Mouse (Mus musculus) kidney, embryonic 16.5 days (tissue): ENCODE results near the gene Kcnn3. TPM values are rescaled to one million over a fixed set of nuclear protein-coding genes. Genes with fewer than 3 reads are reported as not detected.

ENCODE experiments used
- ATAC-seq: fragments of 200-750 bp; cut with Nextera tagmentation; 2 replicates; pipeline ENCODE4 v1.8.0; 2017; ENCODE audit warnings: moderate TSS enrichment; ENCODE audit not compliant: low FRiP score, low TSS enrichment
- H3K27ac ChIP-seq: fragments of 300-500 bp; sonication (generic); 2 replicates; pipeline ENCODE4 v1.5.1; 2014; ENCODE audit warnings: low read length
- H3K27me3 ChIP-seq: fragments of 300-500 bp; sonication (generic); 2 replicates; pipeline ENCODE4 v1.6.1; 2014; ENCODE audit warnings: low read length, control low read depth, mixed read lengths; ENCODE audit not compliant: insufficient read depth
- H3K36me3 ChIP-seq: fragments of 300-500 bp; sonication (generic); 2 replicates; pipeline ENCODE4 v1.6.1; 2014; ENCODE audit warnings: low read length, control low read depth, mixed read lengths; ENCODE audit not compliant: insufficient read depth
- H3K4me1 ChIP-seq: fragments of 300-500 bp; sonication (generic); 2 replicates; pipeline ENCODE4 v1.6.1; 2014; ENCODE audit warnings: low read length, control low read depth, mixed read lengths; ENCODE audit not compliant: insufficient read depth
- H3K4me2 ChIP-seq: fragments of 300-500 bp; sonication (generic); replicated peaks from 2 replicates; pipeline ENCODE4 v1.6.1; 2014; ENCODE audit warnings: low read depth, low read length
- H3K4me3 ChIP-seq: fragments of 300-500 bp; sonication (generic); 2 replicates; pipeline ENCODE4 v1.5.1; 2014; ENCODE audit warnings: mild to moderate bottlenecking, low read length
- H3K9ac ChIP-seq: fragments of 300-500 bp; sonication (generic); replicated peaks from 2 replicates; pipeline ENCODE4 v1.6.1; 2014; ENCODE audit warnings: low read length
- H3K9me3 ChIP-seq: fragments of 300-500 bp; sonication (generic); 2 replicates; pipeline ENCODE4 v1.6.1; 2016; ENCODE audit warnings: low read length, control low read depth
- WGBS: fragments of 180-500 bp; shearing (Covaris S2); extraction: QIAGEN DNeasy Blood & Tissue Kit; methylation state at CpG from one replicate; pipeline ENCODE4 v1.1.7; 2014; 5-methylcytosine and 5-hydroxymethylcytosine counted together
- polyA plus RNA-seq: library from polyadenylated mRNA; unstranded; fragments of >200 nt; fragmentation: Nextera tagmentation; extraction: Ambion mirVana; gene quantifications from 2 replicates; pipeline ENCODE4 v1.2.1, GENCODE M21; 2015

Gene Kcnn3
- polyA plus RNA-seq, 1 experiment from 2014 or later = 2.6 TPM

DNA sequence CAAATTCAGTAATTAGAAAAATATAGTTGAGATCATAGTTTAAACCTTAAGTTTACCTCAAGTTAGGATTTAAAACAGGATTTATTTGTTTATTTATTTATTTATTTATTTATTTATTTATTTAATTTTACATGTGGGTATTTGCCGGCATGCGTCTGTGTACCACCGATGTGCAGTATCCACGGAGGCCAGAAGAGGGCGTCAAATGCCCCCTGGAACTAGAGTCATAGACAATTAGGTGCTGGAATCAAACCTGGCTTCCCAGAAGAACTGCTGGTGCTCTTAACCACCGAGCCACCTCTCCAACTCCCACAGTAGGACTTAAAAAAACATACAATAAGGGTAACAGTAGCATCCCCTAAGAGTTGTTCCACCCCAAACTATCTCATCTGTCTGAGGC lies 96.9 kb downstream of the Kcnn3 start:
- no peak for ATAC-seq
- Histone ChIP-seq H3K36me3 (no peaks in the 10 kb centered on the region), H3K27ac (no peak overlapping the region), H3K9ac (no peak overlapping the region), H3K4me2 (no peak overlapping the region), H3K4me3 (no peak overlapping the region), H3K27me3 (no peaks in the 10 kb centered on the region), H3K4me1 (peaks cover 13% of the 10 kb centered on the region), H3K9me3 (no peaks in the 10 kb centered on the region)
- WGBS = 68% methylated on average over 6 of the region's 6 CpGs

- no peak overlapping the region for H3K4me3 ChIP-seq
- no peaks in the 10 kb centered on the region for H3K27me3 ChIP-seq
- no peak overlapping the region for H3K4me2 ChIP-seq
- H3K9me3 ChIP-seq = no peaks in the 10 kb centered on the region
- H3K9ac ChIP-seq = no peak overlapping the region
- no peaks in the 10 kb centered on the region for H3K36me3 ChIP-seq
- ATAC-seq = no peak
- WGBS = 97% methylated on average over 2 of the region's 2 CpGs
- H3K27ac ChIP-seq = no peak overlapping the region
- H3K4me1 ChIP-seq = peaks cover 13% of the 10 kb centered on the region
These were observed 97.4 kb downstream of the Kcnn3 start for GRCm38 (mm10) chr3:89617360-89617759.

GRCm38 (mm10) chr3:89622825-89623224 lies 102.9 kb downstream of the Kcnn3 start:
- Histone ChIP-seq H3K27me3 (no peaks in the 10 kb centered on the region), H3K4me1 (0 out of 2 replicates have a peak, but pooled peaks cover 8% of the 10 kb centered on the region), H3K9ac (no peak overlapping the region), H3K4me3 (no peak overlapping the region), H3K27ac (no peak overlapping the region), H3K9me3 (no peaks in the 10 kb centered on the region), H3K36me3 (no peaks in the 10 kb centered on the region), H3K4me2 (no peak overlapping the region)
- ATAC-seq = no peak
- WGBS = 43% methylated on average over 6 of the region's 6 CpGs

DNA sequence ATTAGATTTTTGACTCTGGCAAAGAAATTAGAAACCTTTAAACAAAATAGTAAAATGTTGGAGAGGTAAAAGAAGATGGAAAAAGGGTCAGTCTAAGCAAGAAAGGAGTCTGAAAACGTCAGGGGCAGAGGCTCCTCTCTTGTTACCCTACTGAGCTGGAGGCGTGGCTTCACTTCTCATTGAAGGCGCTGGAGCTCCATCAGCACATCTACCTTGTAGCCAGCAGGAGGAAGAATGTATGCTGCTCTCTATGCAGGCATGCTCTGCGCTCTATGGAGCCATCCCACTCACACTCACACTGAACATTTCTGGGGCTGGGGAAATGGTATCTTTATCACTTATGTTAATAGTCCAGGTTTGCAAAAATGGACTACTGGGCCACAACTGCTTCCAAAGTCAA lies 103.6 kb downstream of the Kcnn3 start:
- Histone ChIP-seq H3K4me2 (no peak overlapping the region), H3K4me3 (no peak overlapping the region), H3K36me3 (no peaks in the 10 kb centered on the region), H3K27ac (no peak overlapping the region), H3K4me1 (0 out of 2 replicates have a peak, but pooled peaks cover 8% of the 10 kb centered on the region), H3K9me3 (no peaks in the 10 kb centered on the region), H3K27me3 (no peaks in the 10 kb centered on the region), H3K9ac (no peak overlapping the region)
- ATAC-seq = no peak
- WGBS = 29% methylated on average over 4 of the region's 4 CpGs

- 78% methylated on average over 6 of the region's 6 CpGs for WGBS
- no peak for ATAC-seq
These were observed 104.0 kb downstream of the Kcnn3 start for GRCm38 (mm10) chr3:89624001-89624400.

GRCm38 (mm10) chr3:89624814-89625445 lies 105.0 kb downstream of the Kcnn3 start:
- no peak for ATAC-seq
- no peak overlapping the region for H3K9ac ChIP-seq
- 77% methylated on average over 5 of the region's 5 CpGs for WGBS
- H3K27ac ChIP-seq = no peak overlapping the region
- H3K36me3 ChIP-seq = no peaks in the 10 kb centered on the region
- H3K4me2 ChIP-seq = no peak overlapping the region
- no peaks in the 10 kb centered on the region for H3K9me3 ChIP-seq
- H3K4me1 ChIP-seq = 0 out of 2 replicates have a peak, but pooled peaks cover 8% of the 10 kb centered on the region
- no peak overlapping the region for H3K4me3 ChIP-seq
- no peaks in the 10 kb centered on the region for H3K27me3 ChIP-seq

More at GRCm38 (mm10) chr3:89624001-89624400, 104.0 kb downstream of the Kcnn3 start:
- no peak overlapping the region for H3K4me2 ChIP-seq
- H3K4me3 ChIP-seq = no peak overlapping the region
- 0 out of 2 replicates have a peak, but pooled peaks cover 8% of the 10 kb centered on the region for H3K4me1 ChIP-seq
- H3K36me3 ChIP-seq = no peaks in the 10 kb centered on the region
- no peaks in the 10 kb centered on the region for H3K9me3 ChIP-seq
- no peaks in the 10 kb centered on the region for H3K27me3 ChIP-seq
- no peak overlapping the region for H3K9ac ChIP-seq
- H3K27ac ChIP-seq = no peak overlapping the region

DNA sequence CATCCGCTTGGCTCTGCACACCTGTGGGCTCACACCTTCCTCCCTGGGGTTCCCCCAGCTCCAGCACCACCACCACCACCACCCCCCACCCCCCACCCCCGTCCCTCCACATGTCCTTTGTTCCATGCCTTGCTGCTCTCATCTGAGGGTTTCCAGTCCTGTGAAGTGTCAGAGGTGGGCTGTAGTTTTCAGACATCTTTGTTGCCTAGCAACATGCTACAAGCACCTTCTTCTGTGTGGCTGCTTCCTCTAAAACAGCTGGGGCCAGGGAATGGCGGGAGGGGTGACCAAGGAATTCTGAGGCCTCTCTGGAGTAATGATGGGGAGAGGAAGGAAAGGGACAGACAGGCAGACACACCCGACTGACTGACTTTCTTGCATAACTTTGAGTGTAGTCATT lies 106.6 kb downstream of the Kcnn3 start:
- no peak overlapping the region for H3K4me2 ChIP-seq
- H3K36me3 ChIP-seq = no peaks in the 10 kb centered on the region
- no peak for ATAC-seq
- H3K9me3 ChIP-seq = no peaks in the 10 kb centered on the region
- H3K27me3 ChIP-seq = no peaks in the 10 kb centered on the region
- 0 out of 2 replicates have a peak, but pooled peaks cover 13% of the 10 kb centered on the region for H3K4me1 ChIP-seq
- H3K27ac ChIP-seq = no peak overlapping the region
- 57% methylated on average over 4 of the region's 4 CpGs for WGBS
- H3K4me3 ChIP-seq = no peak overlapping the region
- no peak overlapping the region for H3K9ac ChIP-seq

DNA sequence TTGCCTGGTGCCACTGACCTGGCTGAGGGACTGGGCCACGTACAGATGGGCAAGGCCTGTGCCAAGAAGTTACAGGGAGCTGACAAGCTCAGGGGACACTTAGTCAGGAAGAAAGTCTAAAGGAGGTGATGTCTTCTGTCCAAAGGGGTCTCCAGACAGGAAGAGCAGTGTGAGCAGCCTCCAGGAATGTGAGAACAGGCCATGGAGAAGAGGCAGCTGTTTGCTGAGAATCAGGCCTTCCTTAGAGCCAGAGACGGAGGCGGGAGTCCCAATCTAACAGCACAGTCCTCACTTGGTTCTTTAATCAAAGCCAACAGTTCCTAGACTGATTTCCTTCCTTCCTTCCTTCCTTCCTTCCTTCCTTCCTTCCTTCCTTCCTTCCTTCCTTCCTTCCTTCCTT lies 109.8 kb downstream of the Kcnn3 start:
- Histone ChIP-seq H3K4me1 (0 out of 2 replicates have a peak, but pooled peaks cover 13% of the 10 kb centered on the region), H3K36me3 (no peaks in the 10 kb centered on the region), H3K27ac (peak overlapping the region; percentile 76), H3K4me3 (no peak overlapping the region), H3K9me3 (no peaks in the 10 kb centered on the region), H3K27me3 (no peaks in the 10 kb centered on the region), H3K9ac (no peak overlapping the region), H3K4me2 (no peak overlapping the region)
- 55% methylated on average over 3 of the region's 3 CpGs for WGBS
- ATAC-seq = 0 out of 2 replicates have a peak, but pooled peaks have one; percentile 47

GRCm38 (mm10) chr3:89631750-89632149 lies 111.8 kb downstream of the Kcnn3 start:
- Histone ChIP-seq H3K27me3 (no peaks in the 10 kb centered on the region), H3K4me2 (no peak overlapping the region), H3K9me3 (no peaks in the 10 kb centered on the region), H3K4me3 (no peak overlapping the region), H3K27ac (no peak overlapping the region), H3K4me1 (0 out of 2 replicates have a peak, but pooled peaks cover 5% of the 10 kb centered on the region), H3K9ac (no peak overlapping the region), H3K36me3 (no peaks in the 10 kb centered on the region)
- WGBS = 47% methylated on average over 5 of the region's 5 CpGs
- peak; percentile 78 for ATAC-seq

DNA sequence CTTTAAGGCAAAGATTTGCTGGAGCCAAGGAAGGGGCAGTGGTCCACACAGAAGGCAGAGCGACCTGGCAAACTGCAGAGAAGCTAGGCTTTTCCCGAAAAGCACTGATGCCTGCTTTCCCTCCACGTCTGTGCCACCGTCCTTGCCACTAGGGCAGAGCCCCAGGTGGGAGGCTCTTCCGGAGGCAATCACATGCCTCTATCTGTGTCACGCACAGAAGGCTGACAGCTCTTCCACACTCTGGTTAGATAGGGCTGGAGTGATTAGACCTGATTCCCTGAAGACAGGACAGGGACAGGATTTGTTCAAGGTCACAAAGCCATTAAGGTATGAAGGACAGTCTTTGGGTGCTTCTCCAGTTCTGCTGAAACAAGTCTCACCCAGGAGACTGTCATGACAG lies 113.6 kb downstream of the Kcnn3 start:
- Histone ChIP-seq H3K27ac (no peak overlapping the region), H3K9me3 (no peaks in the 10 kb centered on the region), H3K27me3 (no peaks in the 10 kb centered on the region), H3K36me3 (no peaks in the 10 kb centered on the region), H3K9ac (no peak overlapping the region), H3K4me2 (no peak overlapping the region), H3K4me1 (0 out of 2 replicates have a peak, but pooled peaks cover 5% of the 10 kb centered on the region), H3K4me3 (no peak overlapping the region)
- WGBS = 76% methylated on average over 6 of the region's 6 CpGs
- no peak for ATAC-seq
